Mouse (Mus musculus): Measurements from ENCODE around the gene Mnt. TPM values are rescaled to one million over a fixed set of nuclear protein-coding genes. Genes with fewer than 3 reads are reported as not detected.

The Mnt gene
- polyA plus RNA-seq, 1 experiment: 15.4 TPM

GRCm38 (mm10) chr11:74883098-74883497 is 52.4 kb downstream of the Mnt start:
- H3K36me3 ChIP-seq (ENCODE audit: control insufficient read depth, insufficient read depth, low read length, poor library complexity, severe bottlenecking): no peaks in the 10 kb centered on the region
- no peaks in the 10 kb centered on the region for H3K27me3 ChIP-seq (ENCODE audit: control insufficient read depth, insufficient read depth, low read length, poor library complexity, severe bottlenecking)
- H3K4me1 ChIP-seq (ENCODE audit: control insufficient read depth, insufficient read depth, low read length): no peaks in the 10 kb centered on the region
- H3K9me3 ChIP-seq (replicated peaks; ENCODE audit: control insufficient read depth, insufficient read depth, low read length, poor library complexity, severe bottlenecking): no peaks in the 10 kb centered on the region; the same call in 1 of the 2 replicates
- no peak overlapping the region for H3K9ac ChIP-seq (ENCODE audit: low read depth, poor library complexity, severe bottlenecking)
- H3K27ac ChIP-seq (ENCODE audit: insufficient read depth, low read length): no peak overlapping the region
- no peak overlapping the region for H3K4me3 ChIP-seq (ENCODE audit: low read depth, low read length)
- no peak for TF ChIP-seq CTCF (IDR thresholded peaks at IDR 0.05; ENCODE audit: low read depth, low read length)
- TF ChIP-seq EP300 (IDR thresholded peaks at IDR 0.05; ENCODE audit: insufficient read depth, low read depth, low read length): no peak
- no peak for TF ChIP-seq POLR2A (IDR thresholded peaks at IDR 0.05; ENCODE audit: insufficient read depth, low read length)

- peaks cover 4% of the 10 kb centered on the region for H3K36me3 ChIP-seq (ENCODE audit: control insufficient read depth, insufficient read depth, low read length, poor library complexity, severe bottlenecking)
- H3K4me1 ChIP-seq (ENCODE audit: control insufficient read depth, insufficient read depth, low read length): no peaks in the 10 kb centered on the region
- H3K4me3 ChIP-seq (ENCODE audit: low read depth, low read length): no peak overlapping the region
- no peak overlapping the region for H3K27ac ChIP-seq (ENCODE audit: insufficient read depth, low read length)
- no peaks in the 10 kb centered on the region for H3K27me3 ChIP-seq (ENCODE audit: control insufficient read depth, insufficient read depth, low read length, poor library complexity, severe bottlenecking)
- no peak for TF ChIP-seq CTCF (IDR thresholded peaks at IDR 0.05; ENCODE audit: low read depth, low read length)
- no peak for TF ChIP-seq POLR2A (IDR thresholded peaks at IDR 0.05; ENCODE audit: insufficient read depth, low read length)
- no peak for TF ChIP-seq EP300 (IDR thresholded peaks at IDR 0.05; ENCODE audit: insufficient read depth, low read depth, low read length)
- H3K9ac ChIP-seq (ENCODE audit: low read depth, poor library complexity, severe bottlenecking): no peak overlapping the region
- H3K9me3 ChIP-seq (replicated peaks; ENCODE audit: control insufficient read depth, insufficient read depth, low read length, poor library complexity, severe bottlenecking): peaks cover 9% of the 10 kb centered on the region; the same call in 1 of the 2 replicates
These were observed 63.9 kb downstream of the Mnt start for GRCm38 (mm10) chr11:74894619-74895018.

Other genes starting within 250 kb of the Mnt start
- gene Rap1gap2, start 220.0 kb upstream of the Mnt start, polyA plus RNA-seq (2011; ENCODE audit: insufficient read depth, insufficient read length, low read depth, missing spikeins): 4.0 and 5.7 TPM in 2 replicates
- 4.8 and 5.3 TPM in 2 replicates for gene Ccdc92b, start 211.3 kb upstream of the Mnt start, polyA plus RNA-seq (2011; ENCODE audit: insufficient read depth, insufficient read length, low read depth, missing spikeins)
- gene Cluh, start 181.4 kb upstream of the Mnt start, polyA plus RNA-seq (2011; ENCODE audit: insufficient read depth, insufficient read length, low read depth, missing spikeins): 33.3 and 33.4 TPM in 2 replicates
- gene Pafah1b1, start 106.2 kb upstream of the Mnt start, polyA plus RNA-seq (2011; ENCODE audit: insufficient read depth, insufficient read length, low read depth, missing spikeins): 120 and 137 TPM in 2 replicates
- gene Mettl16, start 60.1 kb upstream of the Mnt start, polyA plus RNA-seq (2011; ENCODE audit: insufficient read depth, insufficient read length, low read depth, missing spikeins): 65.4 and 66.2 TPM in 2 replicates
- 17.4 and 21.2 TPM in 2 replicates for gene Sgsm2, start 66.1 kb downstream of the Mnt start, polyA plus RNA-seq (2011; ENCODE audit: insufficient read depth, insufficient read length, low read depth, missing spikeins)
- gene Tsr1, start 67.2 kb downstream of the Mnt start, polyA plus RNA-seq (2011; ENCODE audit: insufficient read depth, insufficient read length, low read depth, missing spikeins): 100 and 105 TPM in 2 replicates
- 25.3 and 27.0 TPM in 2 replicates for gene Smg6, start 94.9 kb downstream of the Mnt start, polyA plus RNA-seq (2011; ENCODE audit: insufficient read depth, insufficient read length, low read depth, missing spikeins)
- 12.7 and 13.6 TPM in 2 replicates for gene Srr, start 95.0 kb downstream of the Mnt start, polyA plus RNA-seq (2011; ENCODE audit: insufficient read depth, insufficient read length, low read depth, missing spikeins)